Mouse (Mus musculus) small intestine, adult 2 months (tissue): ENCODE measurements at regions not wholly inside any gene's neighbourhood (a gene's known extent, or its start where the extent isn't known, plus 50 kb on each side); places are given as distances from the start of the nearest gene placed in this dataset.

Experiments
- H3K27ac ChIP-seq: fragments of 200-500 bp; 2 replicates; pipeline ENCODE4 v1.5.1; 2012; ENCODE audit warnings: low read depth, low read length, control low read depth, inconsistent platforms; ENCODE audit not compliant: insufficient read depth
- H3K27me3 ChIP-seq: fragments of 200-500 bp; 2 replicates; pipeline ENCODE4 v1.6.1; 2012; ENCODE audit warnings: mild to moderate bottlenecking, moderate library complexity, low read length, inconsistent platforms; ENCODE audit not compliant: control insufficient read depth, insufficient read depth
- H3K36me3 ChIP-seq: fragments of 200-500 bp; 2 replicates; pipeline ENCODE4 v1.6.1; 2012; ENCODE audit warnings: mild to moderate bottlenecking, low read length, control low read depth, inconsistent platforms; ENCODE audit not compliant: control insufficient read depth, insufficient read depth
- H3K4me1 ChIP-seq: fragments of 200-500 bp; 2 replicates; pipeline ENCODE4 v1.6.1; 2012; ENCODE audit warnings: low read length, inconsistent platforms, mixed read lengths; ENCODE audit not compliant: control insufficient read depth, insufficient read depth, insufficient read length
- H3K4me3 ChIP-seq: fragments of 200-500 bp; 2 replicates; pipeline ENCODE4 v1.5.1; 2012; ENCODE audit warnings: low read depth, mild to moderate bottlenecking, control low read depth, inconsistent platforms, low read length, moderate library complexity
- CTCF ChIP-seq: fragments of 200-500 bp; IDR thresholded peaks from 2 replicates; pipeline ENCODE4 v1.5.1; 2012; ENCODE audit warnings: low read depth, mild to moderate bottlenecking, control low read depth, inconsistent platforms, low read length, moderate library complexity, mixed read lengths; ENCODE audit not compliant: insufficient replicate concordance, insufficient read length; ENCODE audit errors: extremely low read depth
- POLR2A ChIP-seq: fragments of 200-500 bp; IDR thresholded peaks from 2 replicates; pipeline ENCODE4 v1.6.1; 2012; ENCODE audit warnings: low read depth, mild to moderate bottlenecking, control low read depth, inconsistent platforms, low read length, moderate library complexity
- WGBS: fragments of 180-500 bp; shearing (Covaris S2); methylation state at CpG from one replicate; pipeline ENCODE4 v1.1.7; 2018; 5-methylcytosine and 5-hydroxymethylcytosine counted together

DNA sequence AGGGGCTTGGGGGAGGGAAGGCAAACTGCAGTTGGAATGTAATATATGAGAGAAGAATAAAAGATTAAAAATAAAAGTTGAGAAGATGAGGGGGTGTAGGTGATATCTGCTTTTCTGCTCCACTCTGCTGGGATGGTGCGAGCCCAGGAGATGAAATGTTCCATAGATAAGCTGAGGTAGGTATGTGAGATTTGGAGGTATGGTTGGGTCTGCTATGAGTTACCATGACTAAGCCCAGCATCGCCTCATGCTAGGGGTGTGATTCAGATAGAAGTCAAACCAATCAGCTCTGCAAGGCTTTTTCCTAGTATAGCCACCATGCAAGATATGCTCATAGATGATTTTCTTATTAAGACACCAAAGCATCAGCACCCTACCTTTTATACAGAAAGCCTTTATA, 312.3 kb downstream of the Nucb2 start:
- H3K27me3 ChIP-seq: no peaks in the 10 kb centered on the region
- H3K36me3 ChIP-seq: no peaks in the 10 kb centered on the region
- TF ChIP-seq POLR2A: no peak
- no peak for TF ChIP-seq CTCF
- no peak overlapping the region for H3K4me3 ChIP-seq
- WGBS: 86% methylated on average over 2 of the region's 2 CpGs
- no peak overlapping the region for H3K27ac ChIP-seq
- no peaks in the 10 kb centered on the region for H3K4me1 ChIP-seq

DNA sequence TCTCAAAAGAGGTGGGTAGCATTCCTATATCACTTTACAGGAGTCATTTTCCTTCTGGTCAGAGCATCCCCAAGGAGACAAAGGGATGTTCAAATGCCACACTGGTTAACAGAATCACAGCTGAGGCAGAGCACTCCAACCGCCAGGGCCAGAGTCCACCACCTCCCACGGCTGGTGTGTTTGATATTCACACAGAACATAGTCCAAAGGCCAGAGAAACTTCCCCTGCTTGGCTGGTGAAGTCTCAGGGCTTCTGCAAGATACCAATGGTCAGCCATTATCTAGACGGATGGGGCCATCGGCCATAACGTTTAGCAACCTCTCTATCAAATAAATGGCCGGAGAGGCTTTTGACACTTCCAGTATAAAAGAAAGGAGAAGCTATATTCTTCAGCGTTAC, 313.8 kb downstream of the Nucb2 start:
- 56% methylated on average over 7 of the region's 7 CpGs for WGBS
- Histone ChIP-seq H3K27me3 (no peaks in the 10 kb centered on the region), H3K27ac (no peak overlapping the region), H3K4me3 (no peak overlapping the region), H3K36me3 (no peaks in the 10 kb centered on the region), H3K4me1 (no peaks in the 10 kb centered on the region)
- TF ChIP-seq CTCF (no peak), POLR2A (no peak)

DNA sequence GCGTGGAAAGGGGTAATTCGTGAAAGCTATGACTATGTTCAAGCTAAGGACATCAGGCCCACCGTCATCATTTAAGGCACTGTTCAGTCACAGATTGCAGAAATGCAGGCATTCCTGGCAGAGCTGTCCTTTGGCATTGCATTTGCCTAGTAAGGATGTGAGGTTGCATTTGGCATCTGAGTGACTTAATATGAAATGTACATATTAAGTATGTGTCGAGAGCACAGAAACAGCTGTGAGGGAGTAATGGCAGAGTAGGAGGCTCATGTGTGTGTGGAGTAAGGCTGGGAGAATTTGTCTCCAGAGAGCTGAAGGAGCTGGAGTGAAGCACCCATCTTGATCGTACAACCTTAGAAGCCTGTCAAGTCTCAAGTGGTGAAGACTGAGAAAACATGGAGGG, 316.4 kb downstream of the Nucb2 start:
- WGBS: 86% methylated on average over 5 of the region's 5 CpGs
- TF ChIP-seq CTCF: no peak
- no peak for TF ChIP-seq POLR2A

DNA sequence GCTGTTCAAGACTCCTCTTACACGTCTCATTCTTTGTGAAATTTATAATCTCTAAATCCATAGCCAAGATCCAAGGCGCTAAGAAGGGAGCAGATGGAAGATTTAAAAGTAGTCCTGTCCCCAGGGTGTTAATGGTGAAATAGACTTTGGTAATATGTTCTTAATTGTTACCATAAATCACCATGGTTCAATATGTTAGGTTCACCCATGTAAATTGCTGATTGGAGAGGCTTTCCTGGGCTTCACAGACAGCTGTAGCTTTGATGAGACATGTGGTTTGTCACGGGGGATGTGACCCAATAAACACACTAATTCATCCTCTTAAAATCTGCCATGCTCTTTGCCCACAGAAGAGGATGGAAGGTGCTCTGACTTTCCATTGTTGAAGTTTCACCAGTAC, 338.7 kb downstream of the Nucb2 start:
- Histone ChIP-seq H3K36me3 (no peaks in the 10 kb centered on the region), H3K4me1 (no peaks in the 10 kb centered on the region), H3K27ac (no peak overlapping the region), H3K4me3 (no peak overlapping the region), H3K27me3 (no peaks in the 10 kb centered on the region)
- WGBS: 48% methylated on average over 3 of the region's 3 CpGs
- TF ChIP-seq POLR2A (no peak), CTCF (no peak)

More for the DNA sequence above, 316.4 kb downstream of the Nucb2 start:
- H3K27ac ChIP-seq: no peak overlapping the region
- H3K36me3 ChIP-seq: no peaks in the 10 kb centered on the region
- H3K4me3 ChIP-seq: no peak overlapping the region
- no peaks in the 10 kb centered on the region for H3K27me3 ChIP-seq
- no peaks in the 10 kb centered on the region for H3K4me1 ChIP-seq

DNA sequence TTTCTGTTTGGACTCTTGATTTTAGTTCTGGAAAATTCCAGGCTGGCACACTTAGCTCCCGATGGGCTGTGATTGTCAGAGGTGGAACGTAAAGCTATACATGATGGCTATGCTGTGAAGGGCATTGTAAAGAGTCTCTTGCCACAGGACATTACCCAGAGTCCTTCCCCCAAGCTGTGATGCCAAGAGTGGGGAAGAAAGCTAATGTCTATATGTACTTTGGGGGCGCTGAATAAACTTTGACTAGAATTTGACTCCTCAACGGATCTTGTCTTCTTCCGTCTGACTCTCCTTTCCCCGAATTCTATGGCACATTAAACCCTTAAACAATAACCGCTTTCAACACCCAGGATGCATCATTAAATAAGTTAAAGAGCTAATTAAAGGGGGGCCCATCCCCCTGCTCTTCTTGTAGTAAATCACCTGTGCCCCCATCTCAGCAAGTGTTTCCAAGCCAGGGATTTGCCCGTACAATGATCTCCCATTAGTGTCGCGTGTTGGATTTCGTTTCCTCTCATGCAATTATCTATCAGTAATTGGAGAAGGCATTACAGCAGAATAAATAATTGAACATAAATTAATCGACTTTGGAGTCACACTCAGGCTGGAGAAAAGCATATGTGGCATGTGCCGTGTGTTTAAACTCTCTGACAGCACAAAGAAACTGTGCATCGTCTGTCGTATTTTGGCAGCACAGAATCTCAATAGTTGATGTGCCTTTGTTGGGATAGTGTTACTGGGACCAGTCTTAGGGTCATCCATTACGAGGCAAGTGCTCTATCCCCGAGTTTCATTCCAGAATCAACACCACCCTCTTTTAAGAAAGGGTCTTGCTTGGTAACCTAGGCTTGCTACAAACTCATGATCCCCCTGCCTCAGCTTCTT, 343.9 kb downstream of the Nucb2 start:
- TF ChIP-seq POLR2A: no peak
- no peak for TF ChIP-seq CTCF
- Histone ChIP-seq H3K4me3 (no peak overlapping the region), H3K27me3 (no peaks in the 10 kb centered on the region), H3K27ac (no peak overlapping the region), H3K36me3 (no peaks in the 10 kb centered on the region), H3K4me1 (no peaks in the 10 kb centered on the region)
- WGBS: 80% methylated on average over 17 of the region's 17 CpGs

DNA sequence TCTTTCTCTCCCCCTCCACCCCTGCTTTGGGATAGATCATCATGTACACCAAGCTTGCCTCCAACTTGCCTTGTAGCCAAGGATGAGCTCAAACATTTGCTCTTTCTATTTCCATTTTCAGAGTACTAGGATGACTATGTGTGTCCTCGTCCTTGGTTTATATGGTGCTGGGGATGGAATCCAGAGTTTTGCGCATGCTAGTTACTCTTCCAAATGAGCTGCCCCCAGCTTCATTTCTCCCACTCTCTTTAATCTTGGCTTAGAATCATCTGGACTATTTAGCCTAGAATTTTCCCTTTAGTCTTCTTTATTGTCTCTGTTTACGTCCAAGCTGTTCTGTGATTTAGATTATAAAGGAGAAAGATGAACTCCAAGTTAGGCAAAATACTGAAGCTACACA, 349.2 kb downstream of the Nucb2 start:
- TF ChIP-seq CTCF (no peak), POLR2A (no peak)
- H3K4me1 ChIP-seq: no peaks in the 10 kb centered on the region
- H3K27me3 ChIP-seq: no peaks in the 10 kb centered on the region
- H3K27ac ChIP-seq: no peak overlapping the region
- H3K4me3 ChIP-seq: no peak overlapping the region
- 83% methylated on average over 3 of the region's 3 CpGs for WGBS
- no peaks in the 10 kb centered on the region for H3K36me3 ChIP-seq

DNA sequence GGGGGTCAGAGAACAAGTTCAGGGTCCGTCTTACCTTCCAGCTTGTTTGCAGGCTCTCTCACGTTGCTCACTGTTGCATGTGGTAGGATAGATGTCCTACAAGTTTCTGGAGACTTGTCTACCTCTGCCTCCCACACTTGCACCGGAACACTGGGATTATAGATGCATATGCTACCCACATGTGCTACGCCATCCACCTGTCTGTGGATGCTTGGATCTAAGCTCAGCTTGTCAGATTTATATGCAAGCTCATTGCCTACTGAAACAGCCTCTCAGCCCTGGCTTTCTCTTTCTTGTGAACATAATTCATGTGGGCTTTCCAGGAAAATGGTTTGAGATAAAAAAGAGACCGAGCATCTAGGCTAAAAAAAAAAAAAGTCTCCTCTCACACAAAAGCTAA, 353.0 kb downstream of the Nucb2 start:
- no peaks in the 10 kb centered on the region for H3K36me3 ChIP-seq
- H3K4me1 ChIP-seq: no peaks in the 10 kb centered on the region
- TF ChIP-seq CTCF: no peak
- TF ChIP-seq POLR2A: no peak
- H3K27me3 ChIP-seq: no peaks in the 10 kb centered on the region
- H3K27ac ChIP-seq: no peak overlapping the region
- H3K4me3 ChIP-seq: no peak overlapping the region
- 64% methylated on average over 5 of the region's 5 CpGs for WGBS
